Mouse (Mus musculus): ENCODE results near the gene Cfap97.
"Not testable (repeated sequence)": the region's sequence is repeated elsewhere in the genome, so short reads cannot be mapped to it uniquely, and the experiment has no call there.

The Cfap97 gene

DNA sequence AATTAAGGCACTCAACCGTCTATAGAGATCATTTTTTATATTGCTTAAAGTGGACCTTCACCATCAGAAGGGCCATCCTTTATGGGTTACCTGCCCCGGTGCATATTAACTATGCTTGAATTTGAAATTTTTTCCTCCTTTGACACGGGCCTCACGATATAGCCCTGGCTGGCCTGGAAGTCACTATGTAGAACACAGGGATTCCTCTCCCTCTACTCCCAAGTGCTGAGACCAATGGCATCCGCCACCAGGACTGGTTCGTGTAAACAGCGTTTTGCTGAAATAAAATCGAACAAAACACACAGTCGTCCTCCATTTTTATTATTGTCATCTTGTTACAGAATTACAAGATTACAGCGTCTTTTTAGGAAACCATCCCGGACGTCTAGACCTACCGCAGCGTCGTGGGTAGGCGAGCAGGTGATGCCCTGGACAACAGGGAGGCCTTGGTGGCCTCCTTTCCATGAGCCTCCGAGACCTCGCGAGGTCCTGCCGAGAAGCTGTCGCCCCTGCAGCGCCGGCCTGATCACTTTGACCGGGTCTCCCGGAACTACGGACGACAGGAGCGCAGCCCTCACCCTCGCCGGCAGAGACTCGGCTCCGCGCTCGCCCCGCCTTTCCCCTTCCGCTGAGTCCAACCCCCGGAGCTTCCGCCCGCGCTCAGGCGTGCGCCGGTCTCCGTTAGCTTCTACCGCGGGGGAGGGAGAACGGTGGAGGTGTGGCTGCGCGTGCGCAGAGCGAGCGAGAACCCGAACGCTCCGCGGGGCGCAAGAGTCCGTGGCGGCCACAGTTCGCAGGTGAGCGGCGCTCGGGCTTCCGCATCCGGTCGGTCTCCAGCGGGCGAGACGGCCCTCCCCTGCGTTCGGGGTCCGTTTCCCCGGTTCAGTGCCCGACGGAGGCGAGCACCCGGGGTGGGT lies 11.6 kb downstream of the Cfap97 start:
- DNase-seq, result peak; percentile 97

DNA sequence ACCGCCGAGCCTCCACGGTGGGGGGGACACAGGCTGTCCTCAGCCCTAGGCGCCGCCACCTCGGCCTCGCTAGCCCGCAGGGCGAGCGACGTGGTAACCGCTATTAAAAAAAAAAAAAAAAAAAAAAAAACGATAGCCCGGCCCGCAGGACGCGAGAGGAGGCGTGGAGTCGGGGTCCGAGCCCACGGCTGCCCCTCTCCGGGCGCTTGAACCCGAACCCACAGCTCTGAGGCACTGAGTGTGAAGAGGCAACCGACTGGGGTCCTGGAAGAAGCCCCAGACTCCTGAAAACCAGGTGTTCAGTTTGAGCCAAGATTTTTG lies 12.3 kb downstream of the Cfap97 start:
- no peak for DNase-seq

DNA sequence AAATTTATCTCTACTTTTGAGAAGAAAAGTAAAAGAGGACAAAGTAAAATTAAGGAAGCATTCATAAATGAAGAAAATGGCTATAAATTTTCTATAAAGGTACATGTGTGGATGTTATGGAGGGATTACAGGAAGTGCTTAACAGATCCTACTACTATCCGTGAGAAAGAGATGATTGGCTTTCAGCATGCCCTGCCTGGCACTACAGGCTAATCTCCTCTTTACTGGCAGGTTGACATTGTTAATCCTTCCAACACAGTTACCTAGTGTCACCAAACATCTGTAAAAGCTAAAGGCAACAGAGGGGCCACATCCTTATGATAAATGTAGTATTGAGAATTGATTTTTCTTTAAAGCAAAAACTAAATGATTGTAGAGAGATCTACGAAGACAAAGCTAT lies 22.1 kb downstream of the Cfap97 start:
- no peak for DNase-seq

DNA sequence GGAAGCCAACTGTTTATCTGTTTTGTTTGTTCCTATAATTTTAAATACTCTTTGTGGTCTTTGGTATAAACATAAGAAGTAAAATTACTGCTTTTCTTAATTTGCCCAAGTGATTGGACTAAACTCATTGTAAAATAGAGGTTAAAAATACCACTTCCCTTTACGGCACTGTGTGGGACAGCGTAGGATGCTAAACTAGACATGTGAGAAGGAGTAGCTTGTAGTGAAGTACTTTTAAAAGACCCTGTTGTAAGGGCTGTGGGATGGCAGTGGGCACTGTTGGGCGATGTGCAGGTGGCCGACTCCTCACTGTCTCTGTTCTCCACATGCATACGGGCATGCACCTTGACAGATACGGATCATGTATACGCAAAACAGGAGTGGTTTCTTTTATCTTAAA lies 28.6 kb downstream of the Cfap97 start:
- no peak for DNase-seq

DNA sequence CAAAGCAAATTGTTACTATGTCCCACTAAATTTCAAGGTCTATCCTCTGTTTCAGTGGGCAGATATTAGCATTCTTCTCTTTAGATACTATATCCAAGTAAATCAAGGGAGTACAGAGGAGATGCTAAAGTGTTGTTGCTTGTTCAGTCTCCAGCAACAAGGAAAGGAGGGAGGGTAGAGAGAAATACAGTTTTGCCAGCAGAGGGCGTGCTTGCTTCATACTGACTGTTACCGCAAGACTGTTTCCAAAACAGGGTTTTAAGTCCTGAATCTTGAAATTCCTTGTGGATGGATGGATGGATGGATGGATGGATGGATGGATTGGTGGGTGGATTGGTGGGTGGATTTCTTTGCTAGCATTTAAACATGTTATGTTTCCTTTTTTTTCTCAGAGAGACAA lies 33.8 kb downstream of the Cfap97 start:
- DNase-seq, result peak; percentile 72

DNA sequence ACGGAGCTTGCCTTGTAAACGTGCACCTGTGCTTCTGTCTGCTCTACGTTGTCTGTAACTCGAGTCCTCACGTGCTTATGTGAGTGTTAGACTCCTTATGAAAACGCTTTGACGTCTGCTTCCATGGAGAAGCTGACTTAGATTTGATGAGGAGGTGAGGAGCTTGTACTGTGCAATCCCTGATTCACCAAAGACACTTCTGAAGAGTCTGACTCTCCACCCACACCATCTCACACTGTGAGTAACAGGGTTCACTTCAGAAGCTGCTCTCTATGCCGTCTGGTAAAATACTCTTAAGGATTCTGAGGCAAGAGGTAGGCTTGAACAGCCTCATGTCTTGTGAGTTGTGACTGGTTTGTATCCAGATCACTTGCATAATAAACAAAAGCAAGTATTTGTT lies 41.5 kb downstream of the Cfap97 start:
- DNase-seq, result no peak

DNA sequence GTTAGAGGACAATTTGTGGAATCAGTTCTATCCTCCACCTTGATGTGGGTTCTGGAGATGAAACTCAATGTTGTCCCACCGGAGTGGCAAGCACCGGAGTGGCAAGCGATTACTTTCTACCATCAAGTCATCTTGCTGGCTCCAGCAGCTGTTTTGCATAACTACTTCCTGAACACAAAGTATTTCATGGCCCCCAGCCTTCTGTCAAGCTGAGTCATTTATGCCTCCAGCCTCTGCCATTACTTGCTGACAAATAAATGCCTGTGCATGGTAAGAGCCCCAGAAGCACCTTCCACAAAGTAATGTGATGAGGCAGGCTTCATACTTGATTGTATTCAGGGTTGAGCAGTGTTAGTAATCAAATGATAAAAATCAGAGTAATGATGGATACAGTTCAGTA lies 45.3 kb downstream of the Cfap97 start:
- no peak for DNase-seq

DNA sequence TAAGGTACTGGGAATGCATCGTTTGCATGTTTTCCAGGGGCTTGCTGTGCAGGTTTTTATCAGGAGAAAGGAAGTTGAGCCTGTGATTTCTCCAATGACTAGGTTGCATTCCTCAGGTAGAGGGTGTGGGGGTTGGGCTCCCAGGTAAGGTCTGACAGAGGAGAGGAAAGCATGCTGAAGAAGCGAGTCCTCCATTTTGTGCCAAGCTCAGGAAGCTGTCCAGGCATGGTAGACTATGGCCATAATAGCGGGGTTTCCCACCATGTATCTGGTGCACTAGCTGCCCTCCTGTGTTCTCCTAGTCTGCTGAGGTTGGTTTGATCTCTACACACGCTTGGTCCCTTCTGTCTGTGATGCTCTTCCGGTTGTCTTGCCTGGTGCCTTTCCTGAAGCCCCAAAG lies 46.1 kb downstream of the Cfap97 start:
- DNase-seq, result no peak

DNA sequence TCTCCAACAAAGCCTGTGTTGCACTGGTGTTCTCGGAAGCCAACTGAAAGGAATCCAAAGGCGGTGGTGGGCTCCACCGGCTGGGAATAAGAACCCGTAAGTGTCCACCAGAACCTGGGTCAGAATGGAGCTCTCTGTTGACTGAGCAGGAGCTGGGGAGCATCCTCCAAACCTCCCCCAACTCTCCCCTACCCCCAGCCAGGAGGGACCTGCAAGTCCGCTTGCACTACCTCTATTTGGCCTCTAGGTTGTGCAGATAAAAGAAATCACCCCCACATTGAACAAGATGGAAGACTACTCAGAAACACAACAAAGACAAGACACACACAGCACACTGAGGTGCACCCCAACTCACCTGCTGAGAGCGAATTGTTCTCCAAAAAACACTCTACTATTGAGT lies 50.8 kb downstream of the Cfap97 start:
- no peak for DNase-seq

DNA sequence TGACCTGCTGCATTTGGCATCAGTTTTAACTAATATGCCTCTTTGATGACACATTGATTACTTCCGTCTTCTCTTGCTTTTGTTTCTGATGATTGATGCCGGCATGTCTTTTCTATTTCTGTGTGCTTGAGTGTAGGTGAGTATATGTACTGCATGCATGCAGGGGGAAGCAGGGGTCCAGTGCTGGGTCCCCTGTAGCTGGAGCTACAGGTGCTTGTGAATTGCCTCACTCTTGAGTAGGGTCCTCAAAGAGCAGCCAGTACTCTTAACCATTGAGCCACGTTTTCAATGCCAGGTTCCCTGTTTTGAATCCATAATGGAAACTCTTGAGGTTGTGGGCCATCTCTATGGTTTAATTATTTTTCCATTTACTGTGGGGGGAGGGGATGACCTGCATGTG lies 52.7 kb downstream of the Cfap97 start:
- DNase-seq, result no peak

DNA sequence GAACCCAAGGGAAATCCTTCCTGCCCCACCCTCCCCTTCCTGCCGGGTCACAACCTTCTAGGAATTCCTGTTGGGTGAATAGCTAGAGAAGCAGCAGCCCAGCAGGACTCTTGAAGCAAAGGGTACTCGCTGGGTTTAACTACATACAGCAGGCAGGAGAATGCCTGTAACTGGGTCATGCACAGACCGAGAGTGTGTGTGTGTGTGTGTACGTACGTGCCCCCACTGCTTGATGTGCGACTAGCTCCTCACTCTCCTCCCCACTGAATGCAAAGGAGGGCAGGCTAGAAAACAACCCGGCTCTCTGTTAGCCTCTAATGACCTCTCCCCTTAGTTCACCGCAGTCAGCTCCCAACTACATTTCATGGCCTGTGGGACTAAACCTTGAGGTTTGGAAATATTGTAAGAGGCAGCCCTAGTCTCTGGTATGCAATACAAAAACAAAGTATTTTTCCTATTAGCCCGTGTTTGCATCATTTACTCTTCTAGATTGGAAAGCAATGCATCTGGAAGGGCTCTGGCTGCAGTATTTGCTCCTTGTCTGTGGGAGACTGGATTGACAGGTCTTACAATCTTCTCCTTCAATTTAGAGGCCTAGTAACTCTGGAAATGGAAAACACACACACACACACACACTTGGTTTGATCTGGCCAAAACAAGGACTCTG lies 53.5 kb downstream of the Cfap97 start:
- no peak for DNase-seq

DNA sequence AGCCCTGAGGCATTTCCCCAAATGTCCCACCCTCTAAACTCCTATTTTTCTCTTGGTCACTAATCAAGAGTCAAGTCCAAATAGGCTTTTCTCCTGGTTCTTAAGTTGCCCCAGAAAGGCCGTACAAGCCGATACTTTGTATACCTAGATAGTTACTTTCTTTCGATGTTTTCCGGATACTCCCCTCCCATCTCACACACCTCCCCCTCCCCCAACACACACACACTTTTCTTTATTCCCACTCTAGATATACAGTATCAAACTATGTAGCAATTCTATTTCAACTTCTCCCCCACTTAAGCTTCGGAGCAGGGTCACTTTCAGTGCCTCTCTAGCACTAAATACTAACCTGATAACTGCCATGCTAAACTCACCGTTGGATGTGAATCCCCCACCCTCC lies 54.5 kb downstream of the Cfap97 start:
- no peak for DNase-seq

DNA sequence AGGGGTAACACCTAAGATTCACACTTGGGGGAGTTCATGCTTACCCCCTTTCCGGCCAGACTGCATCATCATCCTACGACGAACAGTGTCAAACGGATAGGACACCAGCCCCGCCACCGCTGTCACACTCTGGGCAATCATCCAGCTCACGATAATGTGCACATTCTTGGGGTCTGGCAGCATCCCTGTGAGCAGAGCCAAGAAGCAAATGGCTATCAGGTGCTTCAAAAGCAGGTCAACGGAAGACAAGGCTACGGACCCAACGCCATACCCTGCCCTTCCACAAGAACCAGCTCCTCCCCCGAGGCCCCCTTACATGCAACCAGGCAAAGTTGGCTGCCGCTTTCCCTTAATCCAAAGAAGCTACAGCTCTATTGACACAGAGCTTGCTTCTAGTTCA lies 56.8 kb downstream of the Cfap97 start:
- DNase-seq, result peak; percentile 62

DNA sequence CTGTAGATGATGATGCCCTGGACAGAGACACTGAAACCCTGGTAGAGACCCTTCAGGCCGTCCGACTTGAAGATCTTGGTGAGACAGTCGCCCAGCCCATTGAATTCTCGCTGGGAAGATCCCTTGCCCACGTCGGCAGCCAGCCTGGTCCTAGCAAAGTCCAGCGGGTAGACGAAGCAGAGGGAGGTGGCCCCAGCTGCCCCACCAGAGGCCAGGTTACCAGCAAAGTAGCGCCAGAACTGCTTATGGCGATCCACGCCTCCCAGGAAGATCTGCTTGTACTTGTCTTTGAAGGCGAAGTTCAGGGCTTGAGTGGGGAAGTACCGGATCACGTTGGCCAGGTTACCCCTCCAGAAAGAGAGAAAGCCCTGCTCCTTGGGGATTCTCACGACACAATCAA lies 57.5 kb downstream of the Cfap97 start:
- no peak for DNase-seq

DNA sequence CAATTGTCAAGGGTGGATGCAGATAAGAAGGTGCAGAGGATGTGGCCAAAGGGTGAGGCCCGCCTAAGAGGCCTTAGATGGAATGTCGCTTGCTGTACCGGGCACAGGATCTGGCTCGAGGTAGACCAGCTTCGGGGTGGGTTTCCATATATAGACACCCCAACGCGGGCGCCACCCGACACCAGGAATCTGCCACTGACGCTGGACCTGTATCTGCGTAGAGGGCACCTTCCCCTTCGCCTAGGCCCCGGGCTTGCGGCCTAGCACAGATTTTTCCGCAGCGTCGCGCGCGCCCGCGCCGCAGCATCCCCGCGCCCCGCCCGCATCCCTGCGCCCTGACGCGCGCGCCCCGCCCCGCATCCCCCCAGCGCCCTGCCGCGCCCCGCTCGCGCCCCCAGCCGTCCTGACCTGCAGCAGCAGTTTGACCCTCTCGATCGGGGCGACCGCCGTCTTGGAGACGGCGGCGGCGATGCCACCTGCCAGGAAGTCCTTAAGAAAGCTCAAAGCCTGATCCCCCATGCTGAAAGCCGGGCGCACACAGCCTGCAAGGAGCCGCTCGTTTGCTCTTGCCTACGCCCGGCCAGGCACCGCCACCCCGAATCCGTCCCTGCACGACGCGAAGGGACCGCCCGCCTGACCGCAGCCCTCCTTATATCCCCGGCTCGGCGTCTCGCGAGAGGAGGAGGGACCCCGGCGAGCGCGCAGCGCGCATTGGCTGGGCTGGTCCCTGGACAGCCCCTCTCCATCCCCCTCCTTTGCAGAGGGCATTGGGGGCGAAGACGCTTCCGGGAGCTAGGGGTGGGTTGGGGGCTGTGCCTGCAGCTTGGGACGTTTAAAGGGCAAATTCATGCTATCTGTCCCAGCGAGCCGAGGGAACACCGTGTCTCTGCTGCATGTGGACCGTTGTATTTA lies 59.1 kb downstream of the Cfap97 start, which contains the start of gene Slc25a4:
TSS of gene Slc25a4 (minus strand) at position 881 of the 912 bp plus-strand sequence.
- DNase-seq, result peak; percentile 98

DNA sequence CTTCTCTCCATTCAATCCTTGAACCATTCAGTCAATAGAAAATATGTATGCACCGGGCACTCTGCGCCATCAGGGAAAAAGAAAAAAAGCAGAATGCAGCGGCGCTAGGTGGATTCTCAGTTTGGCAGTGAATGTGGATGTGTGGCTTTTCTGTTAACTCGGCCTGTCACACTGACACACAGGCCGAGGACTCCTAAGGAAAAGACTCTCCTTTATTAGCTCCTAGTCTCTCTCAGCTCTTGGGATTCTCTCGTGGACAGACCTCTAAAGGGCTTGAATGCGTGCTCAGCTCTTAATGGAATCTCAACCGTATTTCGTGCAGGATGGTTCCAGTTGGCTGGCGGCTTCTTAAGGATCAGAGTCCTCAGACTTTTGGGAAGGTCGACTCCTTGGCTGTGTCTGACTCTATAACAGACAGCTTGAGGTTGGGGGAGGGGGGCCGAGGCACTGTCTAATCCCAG lies 60.1 kb downstream of the Cfap97 start:
- DNase-seq, result peak; percentile 16

DNA sequence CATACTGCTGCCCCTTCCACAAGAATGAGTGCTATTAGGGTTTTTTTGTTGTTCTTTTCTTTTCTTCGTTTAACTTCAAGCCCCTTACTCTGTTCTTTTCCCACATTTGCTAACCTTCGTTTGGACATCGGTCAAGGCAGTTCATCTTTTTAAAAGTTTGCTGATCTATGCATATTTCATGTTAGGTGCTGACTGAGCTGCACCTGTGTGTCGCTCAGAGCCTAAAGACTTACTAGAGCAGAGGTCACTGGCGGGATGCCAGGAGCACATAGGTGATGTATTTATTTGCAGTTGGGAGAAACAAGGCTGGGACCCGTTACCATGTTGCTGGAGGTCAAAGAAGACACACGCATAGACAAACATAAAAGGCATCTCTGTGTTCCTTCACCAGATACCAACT lies 60.6 kb downstream of the Cfap97 start:
- DNase-seq, result peak; percentile 14

DNA sequence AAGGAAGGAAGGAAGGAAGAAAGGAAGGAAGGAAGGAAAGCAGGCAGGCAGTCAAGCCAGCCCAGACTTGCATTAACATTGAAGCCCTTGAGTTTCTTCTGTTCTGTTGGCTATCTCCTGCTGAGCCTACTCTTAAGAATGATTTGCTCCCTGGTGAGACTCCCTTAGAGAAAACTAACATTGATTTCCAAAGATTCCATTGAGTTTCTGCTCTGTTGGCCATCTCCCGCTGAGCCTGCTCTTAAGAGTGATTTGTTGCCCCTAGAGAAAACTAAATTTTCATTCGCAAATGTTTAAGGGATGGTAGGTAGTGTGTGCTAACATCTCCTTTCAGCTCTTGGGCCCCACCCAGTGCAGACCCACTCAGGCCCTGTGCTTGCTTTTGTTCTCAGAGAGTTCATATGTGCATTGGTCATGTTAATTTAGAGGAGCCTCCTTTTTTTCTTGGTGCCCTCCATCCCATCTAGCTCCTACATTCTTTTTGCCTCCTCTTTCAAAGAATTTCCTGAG lies 62.5 kb downstream of the Cfap97 start:
- no peak for DNase-seq

DNA sequence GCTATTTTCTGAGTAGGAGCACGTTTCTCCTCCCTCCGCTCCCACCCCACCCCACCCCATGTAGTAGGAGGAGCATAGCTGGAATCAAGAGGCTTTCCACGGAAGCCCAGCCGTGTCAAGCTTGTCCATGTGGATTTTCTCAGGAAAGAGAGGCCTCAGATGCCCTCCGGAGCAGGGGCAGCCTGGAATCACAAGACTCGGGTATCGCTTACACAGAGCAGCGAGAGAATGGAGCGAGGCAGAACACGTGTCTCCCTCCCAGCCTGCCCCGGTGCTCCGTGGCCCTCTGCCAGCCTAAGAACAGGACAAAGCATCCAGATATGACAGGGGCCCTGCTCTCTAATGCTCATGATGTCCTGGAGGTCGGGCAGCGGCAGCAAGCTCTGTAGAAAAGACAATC lies 65.3 kb downstream of the Cfap97 start:
- peak; percentile 56 for DNase-seq

DNA sequence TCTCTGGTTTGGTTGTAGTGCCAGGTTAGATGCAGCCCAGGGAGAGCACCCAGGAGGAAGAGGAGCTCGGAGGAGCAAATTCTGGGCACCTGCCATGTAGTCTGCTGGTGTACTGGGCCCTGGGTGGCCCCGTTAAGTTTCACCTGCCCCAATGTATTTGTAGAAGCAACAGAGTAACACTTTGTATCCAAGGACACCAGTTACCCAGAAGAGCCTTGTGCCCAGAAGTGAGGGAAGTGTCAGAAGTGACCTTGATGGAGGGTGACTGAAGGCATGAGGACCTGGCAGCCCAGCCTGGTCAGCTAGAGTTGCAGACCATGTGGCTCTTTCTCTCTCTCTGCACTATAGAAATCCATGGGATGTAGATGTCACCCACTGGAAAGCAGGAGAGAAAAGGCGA lies 69.0 kb downstream of the Cfap97 start:
- DNase-seq, result no peak

DNA sequence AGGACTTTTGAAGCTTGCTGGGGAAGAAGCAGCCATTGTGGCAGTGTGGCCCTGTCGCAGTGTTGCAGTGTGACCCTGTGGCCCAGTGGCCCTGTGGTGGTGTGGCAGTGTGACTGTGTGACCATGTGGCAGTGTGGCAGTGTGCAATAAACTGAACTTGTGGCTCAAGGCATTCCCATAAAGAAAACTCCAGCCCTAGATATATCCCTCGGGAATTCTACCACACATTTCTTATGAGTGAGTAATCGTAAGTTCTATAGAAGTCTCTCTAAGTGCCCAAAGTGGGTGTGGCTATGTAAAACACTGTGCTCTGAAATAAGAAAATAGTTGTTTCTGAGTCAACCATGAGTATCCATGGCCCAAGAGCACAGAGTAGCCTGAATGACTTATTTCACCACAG lies 73.9 kb downstream of the Cfap97 start:
- DNase-seq, result no peak

DNA sequence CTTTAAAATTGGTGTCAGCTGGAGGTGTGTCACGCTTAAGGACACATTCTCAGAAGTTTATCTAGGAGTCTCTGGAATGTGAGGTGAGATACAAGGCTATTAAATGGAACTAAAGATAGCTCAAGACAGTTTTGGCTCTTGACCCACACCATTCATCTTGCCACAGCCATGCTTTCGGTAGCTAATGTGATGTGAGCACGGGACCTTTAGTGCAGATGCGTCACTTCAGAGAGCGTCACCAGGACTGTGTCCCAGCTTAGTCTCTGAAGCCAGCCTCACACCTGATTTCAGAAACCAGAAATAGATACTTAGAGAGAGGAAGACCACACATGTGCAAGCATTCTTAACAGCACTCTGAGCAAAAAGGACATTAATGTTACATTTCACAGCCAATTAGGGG lies 75.1 kb downstream of the Cfap97 start:
- DNase-seq, result no peak

DNA sequence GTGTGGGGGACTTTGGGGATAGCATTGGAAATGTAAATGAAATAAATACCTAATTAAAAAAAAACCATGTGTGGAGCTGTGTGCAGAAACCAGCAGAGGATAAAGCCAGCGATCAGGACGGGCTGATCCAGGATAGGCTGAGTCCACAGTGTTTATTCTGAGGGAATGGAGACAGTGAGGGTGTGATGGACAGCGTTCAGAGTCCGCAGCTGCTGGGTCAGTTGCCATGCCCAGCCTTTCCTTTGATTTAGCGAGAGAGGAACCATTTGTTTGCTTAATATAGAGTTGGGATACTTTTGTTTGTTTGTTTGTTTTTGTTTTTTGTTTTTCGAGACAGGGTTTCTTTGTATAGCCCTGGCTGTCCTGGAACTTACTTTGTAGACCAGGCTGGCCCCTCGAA lies 80.4 kb downstream of the Cfap97 start:
- not testable (repeated sequence) for DNase-seq

Measured in lung, postnatal 10 days (tissue).